Mouse (Mus musculus) midbrain, embryonic 15.5 days (tissue): ENCODE results near the gene Adss. TPM values are rescaled to one million over a fixed set of nuclear protein-coding genes. Genes with fewer than 3 reads are reported as not detected.

Experiments
- ATAC-seq: fragments of 200-750 bp; cut with Nextera tagmentation; replicated peaks from 2 replicates; pipeline ENCODE4 v1.8.0; 2017; ENCODE audit warnings: moderate TSS enrichment
- H3K27ac ChIP-seq: fragments of 300-500 bp; sonication (generic); 2 replicates; pipeline ENCODE4 v1.5.1; 2015; ENCODE audit warnings: mild to moderate bottlenecking, inconsistent platforms
- H3K27me3 ChIP-seq: fragments of 300-500 bp; sonication (generic); replicated peaks from 2 replicates; pipeline ENCODE4 v1.6.1; 2015; ENCODE audit warnings: inconsistent platforms
- H3K36me3 ChIP-seq: fragments of 300-500 bp; sonication (generic); replicated peaks from 2 replicates; pipeline ENCODE4 v1.6.1; 2015; ENCODE audit warnings: inconsistent platforms
- H3K4me1 ChIP-seq: fragments of 300-500 bp; sonication (generic); 2 replicates; pipeline ENCODE4 v1.6.1; 2015; ENCODE audit warnings: inconsistent platforms
- H3K4me2 ChIP-seq: fragments of 300-500 bp; sonication (generic); 2 replicates; pipeline ENCODE4 v1.6.1; 2015; ENCODE audit warnings: inconsistent platforms, mild to moderate bottlenecking, moderate library complexity
- H3K4me3 ChIP-seq: fragments of 300-500 bp; sonication (generic); 2 replicates; pipeline ENCODE4 v1.5.1; 2015; ENCODE audit warnings: mild to moderate bottlenecking, inconsistent platforms
- H3K9ac ChIP-seq: fragments of 300-500 bp; sonication (generic); 2 replicates; pipeline ENCODE4 v1.6.1; 2015; ENCODE audit warnings: mild to moderate bottlenecking, inconsistent platforms
- H3K9me3 ChIP-seq: fragments of 300-500 bp; sonication (generic); 2 replicates; pipeline ENCODE4 v1.6.1; 2016; ENCODE audit warnings: inconsistent platforms
- WGBS: fragments of 180-500 bp; shearing (Covaris S2); methylation state at CpG from one replicate; pipeline ENCODE4 v1.1.7; 2015; ENCODE audit warnings: mixed read lengths; 5-methylcytosine and 5-hydroxymethylcytosine counted together
- polyA plus RNA-seq: library from polyadenylated mRNA; unstranded; fragments of >200 nt; fragmentation: Nextera tagmentation; extraction: Ambion mirVana; gene quantifications from 2 replicates; pipeline ENCODE4 v1.2.1, GENCODE M21; 2015

The Adss gene
- polyA plus RNA-seq, 1 experiment from 2014 or later = 49.7 TPM

DNA sequence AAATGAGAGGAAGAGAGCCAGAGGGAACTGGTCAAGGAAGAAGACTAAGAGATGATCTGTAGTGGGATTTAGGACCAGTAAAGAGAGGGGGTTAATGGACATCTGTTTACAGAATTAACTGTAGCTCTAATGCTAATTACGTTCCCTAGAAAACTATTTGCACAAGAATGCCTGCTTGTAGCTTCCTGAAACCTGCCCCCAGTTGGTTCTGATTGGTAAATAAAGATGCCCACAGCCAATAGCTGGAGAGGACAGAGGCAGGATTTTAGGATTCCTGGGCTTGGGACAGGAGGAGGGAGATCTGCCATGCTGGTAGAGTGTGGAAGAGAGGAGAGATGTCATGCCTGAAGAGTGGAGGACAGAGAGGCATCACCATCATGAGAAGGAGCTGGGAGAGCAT, 42.8 kb downstream of the Adss start:
- H3K9ac ChIP-seq = no peak overlapping the region
- H3K36me3 ChIP-seq = no peaks in the 10 kb centered on the region
- no peak overlapping the region for H3K4me3 ChIP-seq
- no peak overlapping the region for H3K27ac ChIP-seq
- no peaks in the 10 kb centered on the region for H3K27me3 ChIP-seq
- WGBS = 64% methylated on average over 1 of the region's 1 CpGs
- peaks cover 8% of the 10 kb centered on the region; the same call in 1 of the 2 replicates for H3K9me3 ChIP-seq
- no peaks in the 10 kb centered on the region for H3K4me1 ChIP-seq
- ATAC-seq = no peak
- H3K4me2 ChIP-seq = no peak overlapping the region

DNA sequence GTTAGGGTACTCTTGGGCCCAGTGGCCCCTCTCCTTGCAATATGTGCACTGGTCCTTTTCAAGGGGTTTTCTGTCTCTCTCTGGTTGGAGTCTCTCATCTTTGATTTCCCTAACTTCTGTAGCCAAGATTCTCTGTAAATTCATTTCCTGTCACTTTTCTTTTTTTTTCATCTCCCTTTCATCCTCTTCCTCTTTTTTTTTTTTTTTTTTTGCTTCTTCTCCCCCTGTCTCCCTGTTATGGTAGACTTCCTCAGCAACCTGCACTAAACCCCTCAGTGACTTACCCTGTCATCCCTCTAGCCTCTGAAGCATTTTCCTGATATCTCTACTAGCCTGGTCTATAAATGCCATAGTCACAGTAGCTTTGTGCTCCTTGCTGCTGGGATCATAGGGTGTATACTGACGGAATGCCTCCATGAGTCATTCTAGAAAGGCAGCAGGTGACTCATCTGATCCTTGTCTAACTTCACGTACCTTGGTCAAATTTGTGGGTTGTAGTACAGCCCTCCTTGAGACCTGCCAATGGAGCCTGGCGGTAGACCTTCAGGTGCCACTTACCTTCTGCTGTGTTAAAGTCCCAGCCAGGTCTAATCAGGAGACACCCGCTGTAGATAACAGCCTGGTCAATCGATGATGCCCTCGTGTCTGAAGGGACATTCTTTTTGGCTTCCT, 48.3 kb downstream of the Adss start:
- 97% methylated on average over 6 of the region's 6 CpGs for WGBS
- no peak overlapping the region for H3K27ac ChIP-seq
- no peaks in the 10 kb centered on the region for H3K36me3 ChIP-seq
- H3K9ac ChIP-seq = no peak overlapping the region
- no peaks in the 10 kb centered on the region for H3K27me3 ChIP-seq
- no peak overlapping the region for H3K4me2 ChIP-seq
- H3K4me1 ChIP-seq = no peaks in the 10 kb centered on the region
- peaks cover 8% of the 10 kb centered on the region; the same call in 1 of the 2 replicates for H3K9me3 ChIP-seq
- H3K4me3 ChIP-seq = no peak overlapping the region
- no peak for ATAC-seq

DNA sequence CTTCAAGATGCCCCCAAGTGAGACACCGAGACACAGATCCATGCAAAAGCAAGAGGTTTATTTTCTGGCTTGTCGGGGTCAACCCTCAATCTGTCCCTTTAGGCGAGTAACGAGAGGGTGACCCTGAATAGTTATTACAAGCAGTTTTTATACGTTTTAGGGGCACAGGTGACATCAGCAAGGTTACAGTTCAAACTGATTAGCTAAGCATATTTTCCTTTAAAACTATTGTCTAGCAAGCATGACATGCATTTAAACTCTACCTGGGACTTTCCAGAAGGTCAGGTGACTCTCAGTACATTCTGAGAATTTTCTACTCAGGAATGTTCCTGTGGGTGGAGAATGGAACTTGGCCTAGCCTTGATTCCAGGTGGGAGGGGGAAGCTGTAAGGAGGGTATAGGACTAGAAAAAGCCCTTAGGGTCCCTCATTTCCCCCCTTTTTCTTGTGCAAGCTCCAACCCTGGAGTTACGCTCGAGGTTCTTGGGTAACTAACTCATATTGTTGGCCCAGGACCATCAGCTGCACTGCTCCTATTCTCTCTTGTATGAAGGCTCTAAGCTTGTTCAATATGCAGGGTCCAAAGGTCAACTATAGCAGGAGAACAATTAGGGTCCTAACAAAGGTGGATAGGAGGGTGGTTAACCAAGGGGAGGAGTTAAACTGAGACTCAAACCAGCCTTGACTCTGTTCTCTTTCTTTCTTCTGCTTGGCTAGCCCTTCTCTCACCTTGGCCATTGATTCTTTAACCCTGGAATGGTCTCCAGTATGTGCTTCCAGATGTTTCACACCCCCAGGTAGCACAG, 51.6 kb downstream of the Adss start:
- no peak overlapping the region for H3K9ac ChIP-seq
- no peaks in the 10 kb centered on the region for H3K4me1 ChIP-seq
- H3K4me3 ChIP-seq = no peak overlapping the region
- H3K27me3 ChIP-seq = no peaks in the 10 kb centered on the region
- no peak overlapping the region for H3K4me2 ChIP-seq
- H3K27ac ChIP-seq = no peak overlapping the region
- no peaks in the 10 kb centered on the region for H3K36me3 ChIP-seq
- H3K9me3 ChIP-seq = 0 out of 2 replicates have a peak, but pooled peaks cover 4% of the 10 kb centered on the region
- ATAC-seq = no peak
- 82% methylated on average over 7 of the region's 7 CpGs for WGBS

DNA sequence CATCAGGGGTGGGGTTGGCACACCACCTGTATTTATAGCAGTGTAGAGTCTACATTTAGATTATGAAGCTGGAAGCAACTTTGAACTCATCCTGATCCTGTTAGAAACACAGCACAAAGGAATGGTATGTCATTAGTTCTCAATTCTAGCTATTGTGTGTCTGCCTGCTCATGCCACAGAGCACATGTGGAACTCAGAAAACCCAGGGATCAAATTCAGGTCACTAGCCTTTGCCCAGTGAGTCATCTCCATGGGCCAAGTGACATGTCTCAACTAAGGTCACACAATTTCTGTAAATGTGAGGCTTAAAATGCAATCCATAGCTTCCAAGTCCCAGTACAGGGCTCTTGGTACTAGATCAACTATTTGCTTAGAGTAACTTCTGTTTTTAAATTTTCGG, 54.2 kb downstream of the Adss start:
- 71% methylated on average over 1 of the region's 1 CpGs for WGBS
- ATAC-seq = no peak
- no peak overlapping the region for H3K27ac ChIP-seq
- no peaks in the 10 kb centered on the region for H3K9me3 ChIP-seq
- H3K36me3 ChIP-seq = no peaks in the 10 kb centered on the region
- no peaks in the 10 kb centered on the region for H3K27me3 ChIP-seq
- no peak overlapping the region for H3K9ac ChIP-seq
- no peak overlapping the region for H3K4me2 ChIP-seq
- no peak overlapping the region for H3K4me3 ChIP-seq
- no peaks in the 10 kb centered on the region for H3K4me1 ChIP-seq

DNA sequence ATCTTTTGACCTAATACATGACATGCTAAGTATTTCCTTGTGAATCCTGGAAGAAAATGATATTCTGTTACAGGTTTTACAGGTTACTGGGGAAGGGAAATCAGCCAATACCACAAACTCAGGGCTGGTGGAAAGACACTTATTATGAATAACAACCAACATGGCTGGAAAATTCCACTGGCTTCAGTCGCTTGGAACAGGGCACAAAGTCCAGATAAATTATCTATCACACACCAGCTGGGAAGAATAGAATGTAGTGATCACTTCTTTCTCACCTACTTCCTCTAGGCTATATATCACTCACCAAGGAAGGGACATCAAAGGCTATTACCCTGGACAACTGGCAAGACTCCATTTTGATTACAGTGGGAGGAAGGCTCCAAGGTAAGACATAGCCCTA, 55.6 kb downstream of the Adss start:
- ATAC-seq = no peak
- H3K27me3 ChIP-seq = no peaks in the 10 kb centered on the region
- 76% methylated on average over 1 of the region's 1 CpGs for WGBS
- H3K4me2 ChIP-seq = no peak overlapping the region
- H3K4me1 ChIP-seq = no peaks in the 10 kb centered on the region
- H3K36me3 ChIP-seq = no peaks in the 10 kb centered on the region
- no peak overlapping the region for H3K4me3 ChIP-seq
- H3K27ac ChIP-seq = no peak overlapping the region
- H3K9me3 ChIP-seq = no peaks in the 10 kb centered on the region
- no peak overlapping the region for H3K9ac ChIP-seq

DNA sequence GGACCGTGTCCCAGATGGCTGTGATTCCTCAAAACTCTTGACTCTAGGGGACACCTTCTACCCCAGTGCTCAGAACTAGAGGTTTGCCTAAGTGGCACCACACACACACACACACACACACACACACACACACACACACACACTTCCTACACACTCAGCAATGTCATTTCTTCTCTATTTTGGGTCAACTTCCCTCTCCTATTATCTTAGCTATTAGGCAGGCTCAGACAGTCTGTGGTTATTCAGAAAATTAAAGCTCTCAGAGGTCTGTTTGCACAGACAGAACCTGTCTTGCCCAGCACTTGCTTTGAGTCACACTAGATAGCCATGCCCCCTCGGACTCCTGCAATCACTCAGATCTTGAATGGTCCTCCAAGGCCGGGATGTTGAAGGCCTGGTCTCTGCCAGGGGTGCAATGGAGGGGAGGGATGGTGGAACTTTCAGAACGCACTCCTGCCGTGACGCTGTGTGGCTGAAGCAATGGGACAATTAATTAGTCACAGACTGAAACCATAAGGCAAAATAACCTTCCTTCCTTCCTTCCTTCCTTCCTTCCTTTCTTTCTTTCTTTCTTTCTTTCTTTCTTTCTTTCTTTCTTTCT, 58.7 kb downstream of the Adss start:
- Histone ChIP-seq H3K4me3 (no peak overlapping the region), H3K4me2 (no peak overlapping the region), H3K36me3 (no peaks in the 10 kb centered on the region), H3K27me3 (no peaks in the 10 kb centered on the region), H3K27ac (no peak overlapping the region), H3K9ac (no peak overlapping the region), H3K4me1 (no peaks in the 10 kb centered on the region), H3K9me3 (no peaks in the 10 kb centered on the region)
- 61% methylated on average over 6 of the region's 6 CpGs for WGBS
- ATAC-seq = no peak

DNA sequence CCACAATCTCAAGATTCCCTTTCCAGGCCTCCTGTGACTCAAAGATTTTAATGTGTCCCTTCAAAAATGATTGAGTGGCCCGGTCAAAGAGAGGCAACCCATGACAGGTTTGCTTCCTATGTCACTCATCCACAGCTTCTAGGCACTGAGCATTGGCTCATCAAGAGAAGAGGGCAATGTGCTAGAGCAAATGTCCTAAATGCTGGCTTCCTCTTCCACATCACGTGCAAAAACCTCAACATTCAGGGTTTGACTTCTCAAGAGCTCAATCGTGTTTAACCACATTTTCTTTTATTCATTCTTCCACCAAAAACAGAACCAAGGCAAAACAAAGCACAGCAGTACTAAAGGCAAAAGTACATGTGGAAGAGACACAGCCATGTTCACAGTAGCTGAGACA, 64.3 kb downstream of the Adss start:
- H3K4me3 ChIP-seq = no peak overlapping the region
- no peaks in the 10 kb centered on the region for H3K9me3 ChIP-seq
- ATAC-seq = no peak
- WGBS = 97% methylated on average over 3 of the region's 3 CpGs
- H3K27ac ChIP-seq = no peak overlapping the region
- no peaks in the 10 kb centered on the region for H3K27me3 ChIP-seq
- H3K9ac ChIP-seq = no peak overlapping the region
- H3K4me2 ChIP-seq = no peak overlapping the region
- no peaks in the 10 kb centered on the region for H3K36me3 ChIP-seq
- H3K4me1 ChIP-seq = no peaks in the 10 kb centered on the region

DNA sequence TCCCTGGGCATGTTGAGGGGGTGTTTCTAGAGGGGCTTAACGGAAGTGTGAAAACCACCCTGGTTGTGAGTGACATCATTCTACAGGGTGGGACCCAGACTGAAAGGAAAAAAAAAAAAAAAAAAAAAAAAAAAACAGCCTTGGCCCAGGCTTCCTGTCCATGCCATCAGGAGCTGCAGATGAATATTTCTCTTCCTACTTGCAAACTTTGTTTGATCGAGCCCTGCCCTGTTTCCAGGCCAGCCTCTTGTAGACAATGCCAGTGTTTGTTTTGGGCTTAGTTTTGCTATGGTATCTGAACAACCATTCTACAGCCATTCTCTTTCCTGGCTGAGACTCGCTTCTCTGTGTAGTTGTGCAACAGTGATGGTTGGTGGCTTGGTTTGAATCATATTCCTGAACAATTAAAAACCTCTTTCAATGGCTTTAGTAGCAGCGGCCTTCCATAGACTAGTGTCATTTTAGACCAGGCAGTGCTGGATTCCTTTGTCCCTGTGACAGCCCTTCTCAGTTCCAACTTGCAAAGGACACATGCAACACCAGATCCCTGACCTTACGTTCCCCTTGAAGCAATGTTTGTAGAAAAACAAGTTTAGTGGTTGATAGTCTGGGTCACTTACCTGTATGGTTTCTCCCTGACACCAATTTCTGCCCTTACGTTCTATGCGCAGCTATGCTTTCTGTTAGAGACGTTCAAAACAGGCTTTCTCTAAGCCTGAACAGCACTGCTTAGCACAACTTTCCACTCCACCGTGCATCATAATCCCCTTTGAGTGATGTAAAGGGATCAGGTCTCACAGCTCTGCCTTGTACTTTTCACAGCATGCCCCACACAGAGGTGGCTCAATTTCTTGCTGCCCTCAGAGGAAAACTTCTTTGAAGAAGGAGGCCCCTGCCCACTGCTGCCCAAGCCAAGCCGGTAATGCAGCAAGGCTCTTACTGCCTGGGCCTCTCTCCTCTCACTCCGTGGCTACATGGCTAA, 67.0 kb downstream of the Adss start, which contains the start of gene 1700016C15Rik:
TSS of gene 1700016C15Rik (plus strand) at position 772 of the 982 bp plus-strand sequence.
- H3K9ac ChIP-seq = no peak within 1 kb of the TSS
- no peaks in the 10 kb centered on the region for H3K27me3 ChIP-seq
- H3K36me3 ChIP-seq = no peaks in the 10 kb centered on the region
- H3K4me1 ChIP-seq = no peaks in the 10 kb centered on the region
- H3K27ac ChIP-seq = no peak within 1 kb of the TSS
- 30% methylated on average over 11 of the region's 11 CpGs for WGBS
- no peak within 1 kb of the TSS for H3K4me3 ChIP-seq
- 0 out of 2 replicates have a peak, but pooled peaks have one; percentile 45 for ATAC-seq
- H3K4me2 ChIP-seq = no peak within 1 kb of the TSS
- no peaks in the 10 kb centered on the region for H3K9me3 ChIP-seq

DNA sequence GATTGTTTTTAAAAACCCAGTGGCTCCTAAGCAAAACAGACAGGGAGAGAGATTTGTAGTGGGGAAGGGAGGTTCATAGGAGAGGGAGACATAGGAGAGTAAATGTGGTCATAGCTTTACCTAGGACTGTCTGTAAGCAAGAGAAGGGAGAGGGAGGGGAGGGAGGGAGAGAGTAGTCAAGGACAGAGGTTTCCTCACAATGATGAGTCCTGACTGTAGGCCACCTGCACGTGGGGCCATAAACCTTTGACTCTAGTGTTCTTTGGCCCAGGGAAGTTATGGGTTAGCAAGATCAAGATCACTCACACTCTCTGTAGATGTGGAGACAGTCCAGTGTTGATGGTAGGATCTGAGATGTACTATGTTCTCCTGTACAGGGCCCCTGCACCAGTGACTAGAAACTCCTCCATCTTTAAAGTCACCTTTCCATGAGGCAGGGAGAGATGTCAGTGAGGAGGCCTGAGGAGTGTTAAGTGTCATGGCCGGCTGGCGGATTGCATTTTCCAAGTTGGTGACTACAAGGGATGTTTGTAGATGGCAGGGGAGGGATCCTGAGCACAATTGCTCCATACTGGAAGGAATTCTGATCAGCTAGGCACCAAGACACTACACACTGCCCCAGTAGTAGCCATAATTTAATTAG, 68.3 kb downstream of the Adss start:
- Histone ChIP-seq H3K27me3 (no peaks in the 10 kb centered on the region), H3K9ac (no peak overlapping the region), H3K4me3 (no peak overlapping the region), H3K9me3 (no peaks in the 10 kb centered on the region), H3K4me1 (no peaks in the 10 kb centered on the region), H3K27ac (no peak overlapping the region), H3K36me3 (no peaks in the 10 kb centered on the region), H3K4me2 (no peak overlapping the region)
- WGBS = 92% methylated on average over 3 of the region's 3 CpGs
- no peak for ATAC-seq

DNA sequence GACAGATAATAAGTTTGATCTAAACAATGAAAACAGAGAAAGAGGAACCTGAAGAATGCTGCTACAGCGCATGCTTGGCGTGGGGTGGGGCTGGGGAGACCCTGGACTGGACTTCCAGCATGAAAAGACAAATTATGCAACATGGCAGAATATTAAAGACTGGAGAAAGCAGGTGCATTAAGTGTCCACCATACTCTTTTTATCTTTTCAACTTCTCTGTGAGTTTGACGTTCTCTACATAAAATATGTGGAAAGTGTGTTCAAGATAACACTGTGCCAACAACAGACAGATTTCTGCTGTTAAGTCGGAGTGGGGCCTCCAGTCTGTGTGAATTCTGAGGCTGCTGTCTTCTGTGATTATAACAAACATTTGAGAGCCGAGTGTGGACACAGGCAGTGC, 69.4 kb downstream of the Adss start:
- ATAC-seq = no peak
- no peaks in the 10 kb centered on the region for H3K4me1 ChIP-seq
- WGBS = 78% methylated on average over 5 of the region's 5 CpGs

DNA sequence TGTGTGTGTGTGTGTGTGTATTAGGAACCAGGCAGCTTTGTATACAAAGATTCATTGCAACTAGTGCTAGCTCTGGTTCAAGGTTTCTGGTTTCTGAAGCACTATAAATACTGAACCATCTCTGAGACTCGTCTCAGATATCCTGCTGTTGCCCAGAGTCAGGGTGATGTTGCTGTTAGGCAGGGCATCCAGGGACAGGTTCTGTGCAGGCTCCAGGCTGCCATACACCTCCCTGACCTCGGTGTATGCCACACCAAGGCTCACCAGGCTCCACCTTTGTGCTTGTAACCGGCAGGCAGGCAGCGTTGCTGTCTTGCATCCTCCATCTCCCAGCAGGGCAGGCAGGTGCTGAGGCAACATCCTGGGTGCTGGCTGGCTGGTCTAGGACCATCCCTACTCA, 72.5 kb downstream of the Adss start:
- H3K27me3 ChIP-seq = no peaks in the 10 kb centered on the region
- no peak overlapping the region for H3K4me3 ChIP-seq
- no peak for ATAC-seq
- H3K4me2 ChIP-seq = no peak overlapping the region
- H3K36me3 ChIP-seq = no peaks in the 10 kb centered on the region
- H3K4me1 ChIP-seq = no peaks in the 10 kb centered on the region
- H3K27ac ChIP-seq = no peak overlapping the region
- no peak overlapping the region for H3K9ac ChIP-seq
- 78% methylated on average over 4 of the region's 4 CpGs for WGBS
- no peaks in the 10 kb centered on the region for H3K9me3 ChIP-seq

More for the DNA sequence above, 69.4 kb downstream of the Adss start:
- no peaks in the 10 kb centered on the region for H3K9me3 ChIP-seq
- H3K9ac ChIP-seq = no peak overlapping the region
- H3K27me3 ChIP-seq = no peaks in the 10 kb centered on the region
- H3K4me2 ChIP-seq = no peak overlapping the region
- no peak overlapping the region for H3K27ac ChIP-seq
- H3K36me3 ChIP-seq = no peaks in the 10 kb centered on the region
- no peak overlapping the region for H3K4me3 ChIP-seq
